Mouse (Mus musculus) liver, embryonic 14.5 days (tissue): Measurements from ENCODE around the gene Med11. TPM values are rescaled to one million over a fixed set of nuclear protein-coding genes. Genes with fewer than 3 reads are reported as not detected.

Source experiments
- ATAC-seq: fragments of 200-750 bp; cut with Nextera tagmentation; 2 replicates; pipeline ENCODE4 v1.8.0; 2017; ENCODE audit warnings: moderate number of reproducible peaks, mild to moderate bottlenecking, moderate library complexity; ENCODE audit not compliant: insufficient read depth
- DNase-seq, 3 experiments: peaks; one replicate each; pipeline ENCODE4 v3.0.0-alpha.2; 2012 to 2013; ENCODE audit warnings: low read depth in 3 of 3, low spot score in 3 of 3
- H3K27ac ChIP-seq: fragments of 300-500 bp; sonication (generic); 2 replicates; pipeline ENCODE4 v1.5.1; 2014; ENCODE audit warnings: moderate library complexity, mild to moderate bottlenecking, control low read depth, inconsistent platforms
- H3K27me3 ChIP-seq: fragments of 300-500 bp; sonication (generic); 2 replicates; pipeline ENCODE4 v1.6.1; 2014; ENCODE audit warnings: mild to moderate bottlenecking, low read length, moderate library complexity; ENCODE audit not compliant: control insufficient read depth, insufficient read depth
- H3K36me3 ChIP-seq: fragments of 300-500 bp; sonication (generic); replicated peaks from 2 replicates; pipeline ENCODE4 v1.6.1; 2014; ENCODE audit warnings: low read depth; ENCODE audit not compliant: control insufficient read depth, insufficient read depth
- H3K4me1 ChIP-seq, 2 experiments: fragments of 200-500 bp in 1 of 2; fragments of 300-500 bp in 1 of 2; sonication (generic) in 1 of 2; replicated peaks; 2 replicates each; pipeline ENCODE4 v1.6.1; 2012 to 2014; ENCODE audit warnings: antibody characterized with exemption in 1 of 2, inconsistent platforms in 1 of 2, low read length in 1 of 2; ENCODE audit not compliant: control insufficient read depth in 2 of 2, insufficient read depth in 2 of 2
- H3K4me2 ChIP-seq: fragments of 300-500 bp; sonication (generic); 2 replicates; pipeline ENCODE4 v1.6.1; 2014; ENCODE audit warnings: low read depth, mild to moderate bottlenecking, control low read depth, moderate library complexity
- H3K4me3 ChIP-seq, 2 experiments: fragments of 200-500 bp in 1 of 2; fragments of 300-500 bp in 1 of 2; sonication (generic) in 1 of 2; 2 replicates each; pipeline ENCODE4 v1.5.1; 2012 to 2014; ENCODE audit warnings: low read depth in 2 of 2, low read length in 2 of 2, mild to moderate bottlenecking in 2 of 2, control low read depth in 1 of 2, inconsistent platforms in 1 of 2, moderate library complexity in 1 of 2; ENCODE audit not compliant: insufficient read depth in 1 of 2
- H3K9ac ChIP-seq: fragments of 300-500 bp; sonication (generic); replicated peaks from 2 replicates; pipeline ENCODE4 v1.6.1; 2014; ENCODE audit warnings: mild to moderate bottlenecking, control low read depth, moderate library complexity
- H3K9me3 ChIP-seq: fragments of 300-500 bp; sonication (generic); 2 replicates; pipeline ENCODE4 v1.6.1; 2016; ENCODE audit warnings: low read length, mixed read lengths; ENCODE audit not compliant: control insufficient read depth
- CTCF ChIP-seq: IDR thresholded peaks from 2 replicates; pipeline ENCODE4 v1.5.1; 2016; ENCODE audit warnings: antibody characterized with exemption, low read depth, control low read depth
- EP300 ChIP-seq: IDR thresholded peaks from 2 replicates; pipeline ENCODE4 v1.6.1; 2016; ENCODE audit warnings: antibody characterized with exemption, low read depth
- whole genome bisulfite sequencing: fragments of 180-500 bp; shearing (Covaris S2); extraction: QIAGEN DNeasy Blood & Tissue Kit; methylation state at CpG from one replicate; pipeline ENCODE4 v1.1.7; 2014; ENCODE audit not compliant: insufficient replicate concordance; 5-methylcytosine and 5-hydroxymethylcytosine counted together
- microRNA-seq: library from miRNA; unstranded; fragments of <30 nt; microRNA quantifications from one replicate; pipeline ENCODE4, GENCODE M21; 2016
- polyA plus RNA-seq, 2 experiments: library from polyadenylated mRNA; depleted of rRNA in 1 of 2; stranded (reverse) in 1 of 2; unstranded in 1 of 2; fragments of >200 nt; fragmentation: Nextera tagmentation in 1 of 2; extraction: Ambion mirVana in 1 of 2; gene quantifications; 2 replicates each; pipeline versions ENCODE4 v1.2.1 to v1.2.3; 2012 to 2014

The Med11 gene
- polyA plus RNA-seq, 2 experiments, result 11.9 to 17.0 TPM

GRCm38 (mm10) chr11:70500476-70500812 lies 48.7 kb downstream of the Med11 start:
- Histone ChIP-seq H3K9me3 (no peaks in the 10 kb centered on the region), H3K4me3 (no peak overlapping the region), H3K27ac (no peak overlapping the region), H3K4me1 (peaks cover 4 to 8% of the 10 kb centered on the region in 2 experiments), H3K9ac (no peak overlapping the region), H3K4me2 (no peak overlapping the region), H3K36me3 (no peaks in the 10 kb centered on the region), H3K27me3 (no peaks in the 10 kb centered on the region)
- ATAC-seq (no peak), DNase-seq (no peak)
- WGBS, result 75% methylated on average over 1 of the region's 1 CpGs
- TF ChIP-seq EP300 (no peak), CTCF (no peak)

GRCm38 (mm10) chr11:70502018-70502417 lies 50.3 kb downstream of the Med11 start:
- H3K4me2 ChIP-seq, result no peak overlapping the region
- H3K27me3 ChIP-seq, result no peaks in the 10 kb centered on the region
- H3K27ac ChIP-seq, result no peak overlapping the region
- WGBS, result 47% methylated on average over 3 of the region's 3 CpGs
- DNase-seq (no peak), ATAC-seq (no peak)
- peaks cover 4 to 10% of the 10 kb centered on the region in 2 experiments for H3K4me1 ChIP-seq
- H3K4me3 ChIP-seq, result no peak overlapping the region
- no peaks in the 10 kb centered on the region for H3K9me3 ChIP-seq
- H3K36me3 ChIP-seq, result no peaks in the 10 kb centered on the region
- no peak overlapping the region for H3K9ac ChIP-seq
- no peak for TF ChIP-seq EP300
- no peak for TF ChIP-seq CTCF

Small RNA genes within 50 kb of the gene (microRNA-seq; reads per million reads assigned to microRNA genes)
- gene Mir7115, result not detected

Other genes with a start within 250 kb of the Med11 start
Only the 30 nearest of the 31 such genes appear.
- gene Slc16a11, start 239.2 kb upstream of the Med11 start, polyA plus RNA-seq (2012; rRNA removed), result 0.52 and 0.79 TPM in 2 replicates
- 0.47 TPM in 2 replicates for gene Slc16a11, start 239.2 kb upstream of the Med11 start, polyA plus RNA-seq (2014; fragmentation: Nextera tagmentation; extraction: Ambion mirVana)
- gene Slc16a13, start 230.9 kb upstream of the Med11 start, polyA plus RNA-seq (2012; rRNA removed), result 2.9 and 3.2 TPM in 2 replicates
- 3.8 and 4.4 TPM in 2 replicates for gene Slc16a13, start 230.9 kb upstream of the Med11 start, polyA plus RNA-seq (2014; fragmentation: Nextera tagmentation; extraction: Ambion mirVana)
- gene Bcl6b, start 222.1 kb upstream of the Med11 start, polyA plus RNA-seq (2012; rRNA removed), result 1.0 TPM in 2 replicates
- gene Bcl6b, start 222.1 kb upstream of the Med11 start, polyA plus RNA-seq (2014; fragmentation: Nextera tagmentation; extraction: Ambion mirVana), result 1.0 and 2.5 TPM in 2 replicates
- gene 0610010K14Rik, start 214.0 kb upstream of the Med11 start, polyA plus RNA-seq (2012; rRNA removed), result 53.3 and 56.1 TPM in 2 replicates
- 78.4 and 79.8 TPM in 2 replicates for gene 0610010K14Rik, start 214.0 kb upstream of the Med11 start, polyA plus RNA-seq (2014; fragmentation: Nextera tagmentation; extraction: Ambion mirVana)
- 4.5 and 4.8 TPM in 2 replicates for gene Gm21988, start 212.1 kb upstream of the Med11 start, polyA plus RNA-seq (2012; rRNA removed)
- 4.2 and 4.4 TPM in 2 replicates for gene Gm21988, start 212.1 kb upstream of the Med11 start, polyA plus RNA-seq (2014; fragmentation: Nextera tagmentation; extraction: Ambion mirVana)
- gene Rnasek, start 212.1 kb upstream of the Med11 start, polyA plus RNA-seq (2012; rRNA removed), result 29.9 and 41.0 TPM in 2 replicates
- gene Rnasek, start 212.1 kb upstream of the Med11 start, polyA plus RNA-seq (2014; fragmentation: Nextera tagmentation; extraction: Ambion mirVana), result 124 and 143 TPM in 2 replicates
- gene Alox12, start 196.6 kb upstream of the Med11 start, polyA plus RNA-seq (2012; rRNA removed), result 9.9 and 11.2 TPM in 2 replicates
- gene Alox12, start 196.6 kb upstream of the Med11 start, polyA plus RNA-seq (2014; fragmentation: Nextera tagmentation; extraction: Ambion mirVana), result 13.6 and 16.9 TPM in 2 replicates
- gene Alox12e, start 129.3 kb upstream of the Med11 start, polyA plus RNA-seq (2012; rRNA removed), result 0.05 and 0.06 TPM in 2 replicates
- 0.10 TPM in 1 of 2 replicates, not detected in the other for gene Alox12e, start 129.3 kb upstream of the Med11 start, polyA plus RNA-seq (2014; fragmentation: Nextera tagmentation; extraction: Ambion mirVana)
- 0.78 and 1.3 TPM in 2 replicates for gene Alox15, start 99.9 kb upstream of the Med11 start, polyA plus RNA-seq (2012; rRNA removed)
- gene Alox15, start 99.9 kb upstream of the Med11 start, polyA plus RNA-seq (2014; fragmentation: Nextera tagmentation; extraction: Ambion mirVana), result 0.66 and 0.91 TPM in 2 replicates
- gene Pelp1, start 41.9 kb upstream of the Med11 start, polyA plus RNA-seq (2012; rRNA removed), result 9.6 and 9.8 TPM in 2 replicates
- 12.1 and 13.8 TPM in 2 replicates for gene Pelp1, start 41.9 kb upstream of the Med11 start, polyA plus RNA-seq (2014; fragmentation: Nextera tagmentation; extraction: Ambion mirVana)
- gene Arrb2, start 19.3 kb upstream of the Med11 start, polyA plus RNA-seq (2012; rRNA removed), result 17.8 and 19.4 TPM in 2 replicates
- 9.8 and 11.0 TPM in 2 replicates for gene Arrb2, start 19.3 kb upstream of the Med11 start, polyA plus RNA-seq (2014; fragmentation: Nextera tagmentation; extraction: Ambion mirVana)
- gene Zmynd15, start 7.5 kb downstream of the Med11 start, polyA plus RNA-seq (2012; rRNA removed), result 0.28 and 0.31 TPM in 2 replicates
- 0.10 and 0.29 TPM in 2 replicates for gene Zmynd15, start 7.5 kb downstream of the Med11 start, polyA plus RNA-seq (2014; fragmentation: Nextera tagmentation; extraction: Ambion mirVana)
- gene Cxcl16, start 8.1 kb downstream of the Med11 start, polyA plus RNA-seq (2012; rRNA removed), result 0.94 and 1.1 TPM in 2 replicates
- 0.79 and 1.5 TPM in 2 replicates for gene Cxcl16, start 8.1 kb downstream of the Med11 start, polyA plus RNA-seq (2014; fragmentation: Nextera tagmentation; extraction: Ambion mirVana)
- 0.90 and 1.4 TPM in 2 replicates for gene Tm4sf5, start 53.3 kb downstream of the Med11 start, polyA plus RNA-seq (2012; rRNA removed)
- gene Tm4sf5, start 53.3 kb downstream of the Med11 start, polyA plus RNA-seq (2014; fragmentation: Nextera tagmentation; extraction: Ambion mirVana), result 2.1 and 2.4 TPM in 2 replicates
- 0.23 TPM in 1 of 2 replicates, not detected in the other for gene Vmo1, start 62.7 kb downstream of the Med11 start, polyA plus RNA-seq (2012; rRNA removed)
- 0.21 and 0.51 TPM in 2 replicates for gene Vmo1, start 62.7 kb downstream of the Med11 start, polyA plus RNA-seq (2014; fragmentation: Nextera tagmentation; extraction: Ambion mirVana)
- gene Gltpd2, start 67.3 kb downstream of the Med11 start, polyA plus RNA-seq (2012; rRNA removed), result 11.2 and 15.7 TPM in 2 replicates
- gene Gltpd2, start 67.3 kb downstream of the Med11 start, polyA plus RNA-seq (2014; fragmentation: Nextera tagmentation; extraction: Ambion mirVana), result 18.4 and 20.3 TPM in 2 replicates
- 155 and 171 TPM in 2 replicates for gene Psmb6, start 73.4 kb downstream of the Med11 start, polyA plus RNA-seq (2012; rRNA removed)
- 345 and 363 TPM in 2 replicates for gene Psmb6, start 73.4 kb downstream of the Med11 start, polyA plus RNA-seq (2014; fragmentation: Nextera tagmentation; extraction: Ambion mirVana)
- gene Gm40193, start 81.0 kb downstream of the Med11 start, polyA plus RNA-seq (2012; rRNA removed), result not detected in 2 replicates
- gene Gm40193, start 81.0 kb downstream of the Med11 start, polyA plus RNA-seq (2014; fragmentation: Nextera tagmentation; extraction: Ambion mirVana), result not detected in 2 replicates
- gene Pld2, start 88.1 kb downstream of the Med11 start, polyA plus RNA-seq (2012; rRNA removed), result 1.9 and 2.6 TPM in 2 replicates
- gene Pld2, start 88.1 kb downstream of the Med11 start, polyA plus RNA-seq (2014; fragmentation: Nextera tagmentation; extraction: Ambion mirVana), result 1.3 and 1.5 TPM in 2 replicates
- gene Mink1, start 111.0 kb downstream of the Med11 start, polyA plus RNA-seq (2012; rRNA removed), result 13.7 and 14.1 TPM in 2 replicates
- 3.7 and 5.0 TPM in 2 replicates for gene Mink1, start 111.0 kb downstream of the Med11 start, polyA plus RNA-seq (2014; fragmentation: Nextera tagmentation; extraction: Ambion mirVana)
- not detected in 2 replicates for gene 4930544D05Rik, start 163.9 kb downstream of the Med11 start, polyA plus RNA-seq (2012; rRNA removed)
- not detected in 2 replicates for gene 4930544D05Rik, start 163.9 kb downstream of the Med11 start, polyA plus RNA-seq (2014; fragmentation: Nextera tagmentation; extraction: Ambion mirVana)
- not detected in 2 replicates for gene Chrne, start 167.3 kb downstream of the Med11 start, polyA plus RNA-seq (2012; rRNA removed)
- gene Chrne, start 167.3 kb downstream of the Med11 start, polyA plus RNA-seq (2014; fragmentation: Nextera tagmentation; extraction: Ambion mirVana), result not detected in 2 replicates
- 4.5 TPM in 2 replicates for gene Gp1ba, start 187.2 kb downstream of the Med11 start, polyA plus RNA-seq (2012; rRNA removed)
- gene Gp1ba, start 187.2 kb downstream of the Med11 start, polyA plus RNA-seq (2014; fragmentation: Nextera tagmentation; extraction: Ambion mirVana), result 7.6 and 9.1 TPM in 2 replicates
- 47.7 and 48.4 TPM in 2 replicates for gene Rnf167, start 195.3 kb downstream of the Med11 start, polyA plus RNA-seq (2012; rRNA removed)
- gene Rnf167, start 195.3 kb downstream of the Med11 start, polyA plus RNA-seq (2014; fragmentation: Nextera tagmentation; extraction: Ambion mirVana), result 56.0 and 66.9 TPM in 2 replicates
- gene Slc25a11, start 195.6 kb downstream of the Med11 start, polyA plus RNA-seq (2012; rRNA removed), result 39.0 and 43.9 TPM in 2 replicates
- 60.8 and 67.8 TPM in 2 replicates for gene Slc25a11, start 195.6 kb downstream of the Med11 start, polyA plus RNA-seq (2014; fragmentation: Nextera tagmentation; extraction: Ambion mirVana)
- 421 and 438 TPM in 2 replicates for gene Pfn1, start 202.7 kb downstream of the Med11 start, polyA plus RNA-seq (2012; rRNA removed)
- gene Pfn1, start 202.7 kb downstream of the Med11 start, polyA plus RNA-seq (2014; fragmentation: Nextera tagmentation; extraction: Ambion mirVana), result 957 and 1,007 TPM in 2 replicates
- 3.4 and 3.7 TPM in 2 replicates for gene Eno3, start 205.3 kb downstream of the Med11 start, polyA plus RNA-seq (2012; rRNA removed)
- gene Eno3, start 205.3 kb downstream of the Med11 start, polyA plus RNA-seq (2014; fragmentation: Nextera tagmentation; extraction: Ambion mirVana), result 3.6 and 3.9 TPM in 2 replicates
- gene Spag7, start 217.5 kb downstream of the Med11 start, polyA plus RNA-seq (2012; rRNA removed), result 24.6 and 42.0 TPM in 2 replicates
- gene Spag7, start 217.5 kb downstream of the Med11 start, polyA plus RNA-seq (2014; fragmentation: Nextera tagmentation; extraction: Ambion mirVana), result 27.4 and 29.6 TPM in 2 replicates
- gene Camta2, start 236.2 kb downstream of the Med11 start, polyA plus RNA-seq (2012; rRNA removed), result 2.7 and 3.1 TPM in 2 replicates
- 2.1 and 2.5 TPM in 2 replicates for gene Camta2, start 236.2 kb downstream of the Med11 start, polyA plus RNA-seq (2014; fragmentation: Nextera tagmentation; extraction: Ambion mirVana)
- 0.63 and 1.2 TPM in 2 replicates for gene Inca1, start 248.2 kb downstream of the Med11 start, polyA plus RNA-seq (2012; rRNA removed)
- 0.71 and 1.4 TPM in 2 replicates for gene Inca1, start 248.2 kb downstream of the Med11 start, polyA plus RNA-seq (2014; fragmentation: Nextera tagmentation; extraction: Ambion mirVana)